Mouse (Mus musculus): ENCODE measurements around the gene Armh1.

- TF ChIP-seq CTCF (IDR thresholded peaks at IDR 0.05; ENCODE audit: borderline replicate concordance, control insufficient read depth, extremely low read depth, insufficient read depth, low read length, poor library complexity) (no peak), POLR2A (IDR thresholded peaks at IDR 0.05; ENCODE audit: control insufficient read depth, extremely low read depth, insufficient read depth, low read length, poor library complexity) (no peak)
Measured at GRCm38 (mm10) chr4:117278381-117279252, 26.7 kb upstream of the Armh1 start.
